In genomic region chr17:74315445-74316308, GRCm38 (mm10) we compare ENCODE assay signal across 8 mouse cellular contexts. TPM values are rescaled to one million over a fixed set of nuclear protein-coding genes. Genes with fewer than 3 reads are reported as not detected.
DNase-seq lines count a peak whose midpoint lies in the region; ATAC-seq and TF ChIP-seq lines count a peak whose summit lies in the region.

No protein-coding gene starts in this region.

- peaks cover 39% of the 10 kb centered on the region for H3K36me3 ChIP-seq in heart, embryonic 14.5 days (ENCODE audit: control insufficient read depth, insufficient read depth, low read length)
- peaks cover 6% of the 10 kb centered on the region; the same call in 1 of the 2 replicates for H3K36me3 ChIP-seq in hindbrain, embryonic 12.5 days
- peaks cover 11% of the 10 kb centered on the region; the same call in 1 of the 2 replicates for H3K36me3 ChIP-seq in midbrain, embryonic 12.5 days

- ATAC-seq in heart, embryonic 14.5 days (ENCODE audit: insufficient number of reproducible peaks, insufficient read depth, low FRiP score, low read depth) = peak; percentile 84
- peak; percentile 66 for ATAC-seq in Patski
- ATAC-seq in hindbrain, embryonic 12.5 days (ENCODE audit: low FRiP score) = peak; percentile 91
- ATAC-seq in midbrain, embryonic 12.5 days (ENCODE audit: low FRiP score, low read depth) = peak; percentile 91; the same call in 1 of the 2 replicates

- peak overlapping the region; percentile 88 for H3K9ac ChIP-seq in heart, embryonic 14.5 days (ENCODE audit: low read length)
- peak overlapping the region; percentile 75 for H3K9ac ChIP-seq in hindbrain, embryonic 12.5 days
- peak overlapping the region; percentile 72 for H3K9ac ChIP-seq in midbrain, embryonic 12.5 days (replicated peaks)

- POLR2A ChIA-PET in Patski (lab: Charles Lee) = interaction anchor here (0.6 to 1.2 kb wide), 2 partner anchors 19 to 139 kb away, joined by 3 to 4 read pairs; no protein-coding TSS in a partner anchor

- peaks cover 2 to 14% of the 10 kb centered on the region in 2 experiments; a peak in 2 of 4 replicates for H3K4me1 ChIP-seq in heart, embryonic 14.5 days (ENCODE audit: control insufficient read depth in 2 of 2, insufficient read depth in 2 of 2, low read length in 2 of 2)
- peaks cover 14% of the 10 kb centered on the region for H3K4me1 ChIP-seq in hindbrain, embryonic 12.5 days
- peaks cover 19% of the 10 kb centered on the region for H3K4me1 ChIP-seq in midbrain, embryonic 12.5 days

- H3K9me3 ChIP-seq in heart, embryonic 14.5 days (ENCODE audit: control insufficient read depth, low read length) = no peaks in the 10 kb centered on the region
- H3K9me3 ChIP-seq in hindbrain, embryonic 12.5 days (replicated peaks) = no peaks in the 10 kb centered on the region
- no peaks in the 10 kb centered on the region for H3K9me3 ChIP-seq in midbrain, embryonic 12.5 days

- no peak for TF ChIP-seq CTCF in Patski (IDR thresholded peaks at IDR 0.05)

- no peak for DNase-seq in heart, adult 8-10 months (ENCODE audit: low spot score)
- no peak for DNase-seq in Patski (ENCODE audit: low read depth, low spot score)
- DNase-seq in gastrocnemius, adult 18-20 months (ENCODE audit: low spot score) = no peak
- DNase-seq in cerebellum, adult 8-10 months = no peak
- DNase-seq in layer of hippocampus, postnatal 36 days = no peak

- H3K27me3 ChIP-seq in heart, embryonic 14.5 days (ENCODE audit: control insufficient read depth, insufficient read depth, low read length) = no peaks in the 10 kb centered on the region
- no peaks in the 10 kb centered on the region for H3K27me3 ChIP-seq in Patski
- H3K27me3 ChIP-seq in hindbrain, embryonic 12.5 days = no peaks in the 10 kb centered on the region
- no peaks in the 10 kb centered on the region for H3K27me3 ChIP-seq in midbrain, embryonic 12.5 days

- in situ Hi-C loops in Patski (cut with MboI; ENCODE audit: low pct_unique_long_range_greater_than_20kb) = no loop called here

- CTCF ChIA-PET in Patski (lab: Charles Lee) = no interaction called here

- peak overlapping the region; percentile 87 for H3K27ac ChIP-seq in heart, embryonic 14.5 days (replicated peaks in 1 of 2; ENCODE audit: control insufficient read depth in 1 of 2, insufficient read depth in 1 of 2, low read depth in 2 of 2, low read length in 2 of 2)
- H3K27ac ChIP-seq in hindbrain, embryonic 12.5 days = peak overlapping the region; percentile 91
- peak overlapping the region; percentile 89 for H3K27ac ChIP-seq in midbrain, embryonic 12.5 days (replicated peaks)

- H3K4me3 ChIP-seq in heart, embryonic 14.5 days (ENCODE audit: control insufficient read depth in 1 of 2, insufficient read depth in 1 of 2, low read depth in 1 of 2, low read length in 2 of 2) = peak overlapping the region; percentile 70 to 81
- H3K4me3 ChIP-seq in hindbrain, embryonic 12.5 days = peak overlapping the region; percentile 75
- H3K4me3 ChIP-seq in midbrain, embryonic 12.5 days = peak overlapping the region; percentile 67

- WGBS in heart, embryonic 14.5 days = under 1% methylated on average over 36 of the region's 45 CpGs
- under 1% methylated on average over 45 of the region's 45 CpGs for WGBS in hindbrain, embryonic 12.5 days
- under 1% methylated on average over 45 of the region's 45 CpGs for WGBS in midbrain, embryonic 12.5 days

- peak overlapping the region; percentile 84 for H3K4me2 ChIP-seq in heart, embryonic 14.5 days (ENCODE audit: low read length)
- peak overlapping the region; percentile 81 for H3K4me2 ChIP-seq in hindbrain, embryonic 12.5 days (replicated peaks)
- H3K4me2 ChIP-seq in midbrain, embryonic 12.5 days (replicated peaks) = peak overlapping the region; percentile 73

RNA-seq across cellular contexts. Expression of gene Dpy30, which starts 8.1 kb away (rescaled TPM):
- 188 and 189 TPM in 2 replicates for polyA plus RNA-seq in heart, embryonic 14.5 days (2014; fragmentation: Nextera tagmentation; extraction: Ambion mirVana)
- total RNA-seq in heart, adult 8-10 months (2022) = 10 to 100 TPM; 37.8 to 53.1 (median 42.6) TPM
- polyA plus RNA-seq in Patski (2021) = 97.9 TPM
- 200 and 211 TPM in 2 replicates for polyA plus RNA-seq in hindbrain, embryonic 12.5 days (2016; fragmentation: Nextera tagmentation; extraction: Ambion mirVana)
- polyA plus RNA-seq in midbrain, embryonic 12.5 days (2016; fragmentation: Nextera tagmentation; extraction: Ambion mirVana) = 226 and 239 TPM in 2 replicates
- total RNA-seq in gastrocnemius, adult 18-20 months (2021) = 10 to 100 TPM; 48.9 to 51.5 TPM
- total RNA-seq in layer of hippocampus, postnatal 36 days (2021) = 10 to 100 TPM; 50.9 to 54.4 TPM

RNA-seq across cellular contexts. Expression of gene Memo1, which starts 20.4 kb away (rescaled TPM):
- 77.4 and 80.7 TPM in 2 replicates for polyA plus RNA-seq in heart, embryonic 14.5 days (2014; fragmentation: Nextera tagmentation; extraction: Ambion mirVana)
- 10 to 100 TPM; 59.3 to 63.2 (median 61.2) TPM for total RNA-seq in heart, adult 8-10 months (2022)
- 85.0 TPM for polyA plus RNA-seq in Patski (2021)
- 68.5 and 69.2 TPM in 2 replicates for polyA plus RNA-seq in hindbrain, embryonic 12.5 days (2016; fragmentation: Nextera tagmentation; extraction: Ambion mirVana)
- polyA plus RNA-seq in midbrain, embryonic 12.5 days (2016; fragmentation: Nextera tagmentation; extraction: Ambion mirVana) = 71.1 and 72.1 TPM in 2 replicates
- 10 to 100 TPM; 46.8 to 51.8 TPM for total RNA-seq in gastrocnemius, adult 18-20 months (2021)
- total RNA-seq in layer of hippocampus, postnatal 36 days (2021) = 10 to 100 TPM; 50.0 to 50.2 TPM

RNA-seq across cellular contexts. Expression of gene Spast, which starts 23.1 kb away (rescaled TPM):
- polyA plus RNA-seq in heart, embryonic 14.5 days (2014; fragmentation: Nextera tagmentation; extraction: Ambion mirVana) = 20.1 and 21.4 TPM in 2 replicates
- 10 to 100 TPM; 25.0 to 31.7 (median 27.7) TPM for total RNA-seq in heart, adult 8-10 months (2022)
- polyA plus RNA-seq in Patski (2021) = 27.5 TPM
- 52.2 and 53.0 TPM in 2 replicates for polyA plus RNA-seq in hindbrain, embryonic 12.5 days (2016; fragmentation: Nextera tagmentation; extraction: Ambion mirVana)
- 41.1 and 46.8 TPM in 2 replicates for polyA plus RNA-seq in midbrain, embryonic 12.5 days (2016; fragmentation: Nextera tagmentation; extraction: Ambion mirVana)
- 10 to 100 TPM; 45.0 to 46.1 TPM for total RNA-seq in gastrocnemius, adult 18-20 months (2021)
- total RNA-seq in layer of hippocampus, postnatal 36 days (2021) = 10 to 100 TPM; 59.2 to 60.5 TPM
